In genomic region chr17:46837897-46838296, GRCm38 (mm10) we compare ENCODE assay signal across 24 mouse cellular contexts.
"Had no signal": no experiment of that assay in that cellular context is flagged by ENCODE, and none has a peak within 500 bp of the region (broad histone marks: within the 10 kb centered on the region; RNA-seq: fewer than 3 reads in every experiment).

No protein-coding gene starts in this region.

- DNase-seq: forebrain, postnatal 0 days; gastrocnemius, postnatal 14 days; gastrocnemius, postnatal 36 days; heart, adult 11 months; heart, adult 2 months; heart, postnatal 14 days; heart, postnatal 36 days; kidney, adult 11 months; kidney, adult 9 months; kidney, postnatal 10 days; kidney, postnatal 25 days; layer of hippocampus, adult 9-11 months; layer of hippocampus, postnatal 36 days; left cerebral cortex, postnatal 4 days had no signal

- H3K27me3 ChIP-seq: heart, embryonic 13.5 days; heart, embryonic 15.5 days; hindbrain, embryonic 13.5 days; hindbrain, embryonic 15.5 days; limb, embryonic 13.5 days; limb, embryonic 15.5 days; liver, embryonic 12.5 days had no signal

- H3K4me3 ChIP-seq: heart, adult 2 months; heart, embryonic 13.5 days; heart, embryonic 15.5 days; hindbrain, embryonic 13.5 days; hindbrain, embryonic 15.5 days; limb, embryonic 13.5 days; limb, embryonic 15.5 days; liver, embryonic 12.5 days had no signal

- H3K27ac ChIP-seq: heart, adult 2 months; heart, embryonic 13.5 days; heart, embryonic 15.5 days; hindbrain, embryonic 13.5 days; hindbrain, embryonic 15.5 days; hindbrain, postnatal 0 days; limb, embryonic 13.5 days; limb, embryonic 15.5 days; liver, embryonic 12.5 days; liver, embryonic 14.5 days had no signal

- ATAC-seq: forebrain, postnatal 0 days; hindbrain, postnatal 0 days had no signal

- H3K9ac ChIP-seq: forebrain, postnatal 0 days; heart, embryonic 13.5 days; heart, embryonic 15.5 days; hindbrain, embryonic 13.5 days; hindbrain, embryonic 15.5 days; limb, embryonic 13.5 days; limb, embryonic 15.5 days; liver, embryonic 14.5 days had no signal

- H3K4me2 ChIP-seq: heart, embryonic 11.5 days; heart, embryonic 13.5 days; heart, embryonic 15.5 days; hindbrain, embryonic 13.5 days; hindbrain, embryonic 15.5 days; limb, embryonic 13.5 days; limb, embryonic 15.5 days had no signal

- H3K9me3 ChIP-seq: heart, embryonic 13.5 days; heart, embryonic 15.5 days; hindbrain, embryonic 13.5 days; hindbrain, embryonic 15.5 days; limb, embryonic 13.5 days; limb, embryonic 15.5 days; liver, embryonic 12.5 days had no signal

- H3K4me1 ChIP-seq: heart, embryonic 15.5 days; hindbrain, embryonic 13.5 days; hindbrain, embryonic 15.5 days; limb, embryonic 13.5 days had no signal

- H3K36me3 ChIP-seq: heart, embryonic 15.5 days; hindbrain, embryonic 15.5 days had no signal
